Mouse (Mus musculus): Measurements from ENCODE around the gene Alkbh1.

The Alkbh1 gene

GRCm38 (mm10) chr12:87394316-87394715, 49.5 kb downstream of the Alkbh1 start:
- Histone ChIP-seq H3K27me3 (ENCODE audit: insufficient read depth, low read length) (no peaks in the 10 kb centered on the region), H3K4me1 (replicated peaks; ENCODE audit: low read depth, low read length) (peaks cover 15% of the 10 kb centered on the region), H3K9me3 (ENCODE audit: low read length) (no peaks in the 10 kb centered on the region), H3K4me3 (replicated peaks; ENCODE audit: low read length) (no peak overlapping the region), H3K36me3 (ENCODE audit: insufficient read depth, low read length) (no peaks in the 10 kb centered on the region)
- TF ChIP-seq NANOG (IDR thresholded peaks at IDR 0.05; ENCODE audit: borderline replicate concordance, low read length) = no peak
- TF ChIP-seq CTCF (conservative IDR thresholded peaks at IDR 0.05; ENCODE audit: low read length) = no peak
- TF ChIP-seq POU5F1 (IDR thresholded peaks at IDR 0.05; ENCODE audit: borderline replicate concordance, low read length) = no peak

GRCm38 (mm10) chr12:87393447-87394145, 50.2 kb downstream of the Alkbh1 start:
- TF ChIP-seq POU5F1 (IDR thresholded peaks at IDR 0.05; ENCODE audit: borderline replicate concordance, low read length) (no peak), NANOG (IDR thresholded peaks at IDR 0.05; ENCODE audit: borderline replicate concordance, low read length) (no peak), CTCF (conservative IDR thresholded peaks at IDR 0.05; ENCODE audit: low read length) (no peak)
- Histone ChIP-seq H3K36me3 (ENCODE audit: insufficient read depth, low read length) (no peaks in the 10 kb centered on the region), H3K4me3 (replicated peaks; ENCODE audit: low read length) (no peak overlapping the region), H3K27me3 (ENCODE audit: insufficient read depth, low read length) (no peaks in the 10 kb centered on the region), H3K4me1 (replicated peaks; ENCODE audit: low read depth, low read length) (peaks cover 22% of the 10 kb centered on the region), H3K9me3 (ENCODE audit: low read length) (no peaks in the 10 kb centered on the region)

- Histone ChIP-seq H3K4me3 (replicated peaks; ENCODE audit: low read length) (no peak overlapping the region), H3K36me3 (ENCODE audit: insufficient read depth, low read length) (no peaks in the 10 kb centered on the region), H3K4me1 (replicated peaks; ENCODE audit: low read depth, low read length) (peaks cover 32% of the 10 kb centered on the region), H3K27me3 (ENCODE audit: insufficient read depth, low read length) (no peaks in the 10 kb centered on the region), H3K9me3 (ENCODE audit: low read length) (no peaks in the 10 kb centered on the region)
- TF ChIP-seq CTCF (conservative IDR thresholded peaks at IDR 0.05; ENCODE audit: low read length) (no peak), NANOG (IDR thresholded peaks at IDR 0.05; ENCODE audit: borderline replicate concordance, low read length) (no peak), POU5F1 (IDR thresholded peaks at IDR 0.05; ENCODE audit: borderline replicate concordance, low read length) (no peak)
Observed at GRCm38 (mm10) chr12:87391355-87391754, 52.5 kb downstream of the Alkbh1 start.

- no peaks in the 10 kb centered on the region for H3K36me3 ChIP-seq (ENCODE audit: insufficient read depth, low read length)
- no peaks in the 10 kb centered on the region for H3K9me3 ChIP-seq (ENCODE audit: low read length)
- no peak overlapping the region for H3K4me3 ChIP-seq (replicated peaks; ENCODE audit: low read length)
- TF ChIP-seq POU5F1 (IDR thresholded peaks at IDR 0.05; ENCODE audit: borderline replicate concordance, low read length) = no peak
- TF ChIP-seq CTCF (conservative IDR thresholded peaks at IDR 0.05; ENCODE audit: low read length) = no peak
- no peak for TF ChIP-seq NANOG (IDR thresholded peaks at IDR 0.05; ENCODE audit: borderline replicate concordance, low read length)
- H3K4me1 ChIP-seq (replicated peaks; ENCODE audit: low read depth, low read length) = peaks cover 37% of the 10 kb centered on the region
- no peaks in the 10 kb centered on the region for H3K27me3 ChIP-seq (ENCODE audit: insufficient read depth, low read length)
Observed at GRCm38 (mm10) chr12:87389231-87389630, 54.6 kb downstream of the Alkbh1 start.

GRCm38 (mm10) chr12:87388122-87388774, 55.6 kb downstream of the Alkbh1 start, which contains the start of gene Sptlc2:
Gene Sptlc2, minus strand, starts transcription at chr12:87388355.
- H3K27me3 ChIP-seq (ENCODE audit: insufficient read depth, low read length) = no peaks in the 10 kb centered on the region
- no peak for TF ChIP-seq NANOG (IDR thresholded peaks at IDR 0.05; ENCODE audit: borderline replicate concordance, low read length)
- no peak for TF ChIP-seq POU5F1 (IDR thresholded peaks at IDR 0.05; ENCODE audit: borderline replicate concordance, low read length)
- no peak for TF ChIP-seq CTCF (conservative IDR thresholded peaks at IDR 0.05; ENCODE audit: low read length)
- H3K4me3 ChIP-seq (replicated peaks; ENCODE audit: low read length) = peak within 1 kb of the TSS; percentile 96
- peaks cover 28% of the 10 kb centered on the region for H3K4me1 ChIP-seq (replicated peaks; ENCODE audit: low read depth, low read length)
- no peaks in the 10 kb centered on the region for H3K9me3 ChIP-seq (ENCODE audit: low read length)
- no peaks in the 10 kb centered on the region for H3K36me3 ChIP-seq (ENCODE audit: insufficient read depth, low read length)

GRCm38 (mm10) chr12:87387171-87388121, 56.4 kb downstream of the Alkbh1 start:
- H3K27me3 ChIP-seq (ENCODE audit: insufficient read depth, low read length) = no peaks in the 10 kb centered on the region
- H3K4me3 ChIP-seq (replicated peaks; ENCODE audit: low read length) = peak overlapping the region; percentile 96
- peaks cover 23% of the 10 kb centered on the region for H3K4me1 ChIP-seq (replicated peaks; ENCODE audit: low read depth, low read length)
- no peaks in the 10 kb centered on the region for H3K9me3 ChIP-seq (ENCODE audit: low read length)
- H3K36me3 ChIP-seq (ENCODE audit: insufficient read depth, low read length) = no peaks in the 10 kb centered on the region
- TF ChIP-seq POU5F1 (IDR thresholded peaks at IDR 0.05; ENCODE audit: borderline replicate concordance, low read length) (no peak), CTCF (conservative IDR thresholded peaks at IDR 0.05; ENCODE audit: low read length) (no peak), NANOG (IDR thresholded peaks at IDR 0.05; ENCODE audit: borderline replicate concordance, low read length) (no peak)

- H3K27me3 ChIP-seq (ENCODE audit: insufficient read depth, low read length) = no peaks in the 10 kb centered on the region
- H3K9me3 ChIP-seq (ENCODE audit: low read length) = no peaks in the 10 kb centered on the region
- H3K4me1 ChIP-seq (replicated peaks; ENCODE audit: low read depth, low read length) = peaks cover 27% of the 10 kb centered on the region
- no peak overlapping the region for H3K4me3 ChIP-seq (replicated peaks; ENCODE audit: low read length)
- peaks cover 5% of the 10 kb centered on the region; the same call in 1 of the 2 replicates for H3K36me3 ChIP-seq (ENCODE audit: insufficient read depth, low read length)
- TF ChIP-seq POU5F1 (IDR thresholded peaks at IDR 0.05; ENCODE audit: borderline replicate concordance, low read length) = no peak
Observed at GRCm38 (mm10) chr12:87385051-87385450, 58.8 kb downstream of the Alkbh1 start.

- Histone ChIP-seq H3K4me1 (replicated peaks; ENCODE audit: low read depth, low read length) (peaks cover 12% of the 10 kb centered on the region), H3K9me3 (ENCODE audit: low read length) (no peaks in the 10 kb centered on the region), H3K4me3 (replicated peaks; ENCODE audit: low read length) (no peak overlapping the region), H3K36me3 (ENCODE audit: insufficient read depth, low read length) (peaks cover 5% of the 10 kb centered on the region; the same call in 1 of the 2 replicates), H3K27me3 (ENCODE audit: insufficient read depth, low read length) (no peaks in the 10 kb centered on the region)
- no peak for TF ChIP-seq CTCF (conservative IDR thresholded peaks at IDR 0.05; ENCODE audit: low read length)
- TF ChIP-seq POU5F1 (IDR thresholded peaks at IDR 0.05; ENCODE audit: borderline replicate concordance, low read length) = no peak
- no peak for TF ChIP-seq NANOG (IDR thresholded peaks at IDR 0.05; ENCODE audit: borderline replicate concordance, low read length)
Observed at GRCm38 (mm10) chr12:87381380-87381682, 62.5 kb downstream of the Alkbh1 start.
